Comparison of ENCODE assay signal across 24 mouse cellular contexts in genomic region chr8:125247349-125247748, GRCm38 (mm10).
DNase-seq lines count a peak whose midpoint lies in the region; ATAC-seq lines count a peak whose summit lies in the region.
"Had no signal": no experiment of that assay in that cellular context is flagged by ENCODE, and none has a peak within 500 bp of the region (broad histone marks: within the 10 kb centered on the region; RNA-seq: fewer than 3 reads in every experiment).

No protein-coding gene starts in this region.

- no peak for DNase-seq in limb, embryonic 10.5 days (ENCODE audit: low spot score)
- DNase-seq in 3134 (ENCODE audit: extremely low read depth, insufficient read length, low spot score): peak; percentile 28
- DNase-seq in ES-CJ7 (ENCODE audit: low read depth, low spot score): peak; percentile 39
- DNase-seq in MN1 (ENCODE audit: low spot score): no peak
- DNase-seq: adrenal gland, adult 8-10 months; B cell, adult 2 months; cerebellum, adult 11 months; cerebellum, adult 8-10 months; cerebellum, postnatal 14 days; gastrocnemius, postnatal 36 days; heart, adult 18-20 months; heart, postnatal 10 days; heart, postnatal 4 days had no signal

- no peak overlapping the region for H3K9ac ChIP-seq in limb, embryonic 13.5 days
- H3K9ac ChIP-seq in intestine, embryonic 16.5 days (ENCODE audit: low read depth, low read length): no peak overlapping the region
- H3K9ac ChIP-seq: embryonic facial prominence, embryonic 15.5 days; forebrain, embryonic 15.5 days; hindbrain, embryonic 12.5 days had no signal

- no peak overlapping the region for H3K27ac ChIP-seq in limb, embryonic 13.5 days
- no peak overlapping the region for H3K27ac ChIP-seq in limb, embryonic 10.5 days
- no peak overlapping the region for H3K27ac ChIP-seq in intestine, embryonic 16.5 days (ENCODE audit: low read length)
- H3K27ac ChIP-seq: embryonic facial prominence, embryonic 15.5 days; forebrain, embryonic 15.5 days; hindbrain, embryonic 12.5 days had no signal

- peak; percentile 21; the same call in 1 of the 2 replicates for ATAC-seq in limb, embryonic 13.5 days (ENCODE audit: low FRiP score, low read depth)
- peak; percentile 51; the same call in 1 of the 2 replicates for ATAC-seq in intestine, embryonic 16.5 days
- ATAC-seq in erythroblast, adult 5-6 weeks (replicated peaks; ENCODE audit: low FRiP score, poor library complexity, severe bottlenecking): no peak
- ATAC-seq: CD4-positive, CD25-positive, alpha-beta regulatory T cell, adult 4 months; forebrain, embryonic 15.5 days; hindbrain, embryonic 16.5 days; inflammation-experienced regulatory T-cells, adult 6 months; Patski had no signal

- H3K9me3 ChIP-seq in limb, embryonic 13.5 days: no peaks in the 10 kb centered on the region
- no peaks in the 10 kb centered on the region for H3K9me3 ChIP-seq in limb, embryonic 10.5 days (replicated peaks)
- no peaks in the 10 kb centered on the region for H3K9me3 ChIP-seq in intestine, embryonic 16.5 days (ENCODE audit: control insufficient read depth, low read length)
- H3K9me3 ChIP-seq: embryonic facial prominence, embryonic 15.5 days; forebrain, embryonic 15.5 days; heart, embryonic 10.5 days; hindbrain, embryonic 12.5 days had no signal

- no peaks in the 10 kb centered on the region for H3K36me3 ChIP-seq in limb, embryonic 13.5 days
- H3K36me3 ChIP-seq in limb, embryonic 10.5 days: no peaks in the 10 kb centered on the region
- no peaks in the 10 kb centered on the region for H3K36me3 ChIP-seq in intestine, embryonic 16.5 days (ENCODE audit: control insufficient read depth, insufficient read depth, low read length)
- H3K36me3 ChIP-seq: embryonic facial prominence, embryonic 15.5 days; forebrain, embryonic 15.5 days; heart, embryonic 10.5 days; hindbrain, embryonic 12.5 days had no signal

- H3K4me3 ChIP-seq in limb, embryonic 13.5 days: no peak overlapping the region
- H3K4me3 ChIP-seq in limb, embryonic 10.5 days: no peak overlapping the region
- no peak overlapping the region for H3K4me3 ChIP-seq in intestine, embryonic 16.5 days (ENCODE audit: low read length)
- H3K4me3 ChIP-seq: embryonic facial prominence, embryonic 15.5 days; forebrain, embryonic 15.5 days; heart, embryonic 10.5 days; hindbrain, embryonic 12.5 days had no signal

- no peaks in the 10 kb centered on the region for H3K27me3 ChIP-seq in limb, embryonic 13.5 days
- no peaks in the 10 kb centered on the region for H3K27me3 ChIP-seq in limb, embryonic 10.5 days (ENCODE audit: low read depth, poor library complexity, severe bottlenecking)
- no peaks in the 10 kb centered on the region for H3K27me3 ChIP-seq in intestine, embryonic 16.5 days (replicated peaks; ENCODE audit: control insufficient read depth, insufficient read depth, low read length)
- H3K27me3 ChIP-seq: embryonic facial prominence, embryonic 15.5 days; forebrain, embryonic 15.5 days; hindbrain, embryonic 12.5 days; Patski had no signal

- peaks cover 23% of the 10 kb centered on the region for H3K4me1 ChIP-seq in limb, embryonic 13.5 days
- H3K4me1 ChIP-seq in limb, embryonic 10.5 days: peaks cover 24% of the 10 kb centered on the region
- H3K4me1 ChIP-seq in intestine, embryonic 16.5 days (ENCODE audit: control insufficient read depth, insufficient read depth, low read length): peaks cover 14% of the 10 kb centered on the region

- WGBS in limb, embryonic 13.5 days: 0% methylated on average over 1 of the region's 1 CpGs
- 0% methylated on average over 1 of the region's 1 CpGs for WGBS in limb, embryonic 10.5 days
- 5% methylated on average over 1 of the region's 1 CpGs for WGBS in intestine, embryonic 16.5 days

- no peak overlapping the region for H3K4me2 ChIP-seq in limb, embryonic 13.5 days (replicated peaks)
- H3K4me2 ChIP-seq in intestine, embryonic 16.5 days (ENCODE audit: low read depth, low read length): no peak overlapping the region
- H3K4me2 ChIP-seq: embryonic facial prominence, embryonic 15.5 days; forebrain, embryonic 15.5 days; hindbrain, embryonic 12.5 days had no signal

Comparison
In these comparisons a context has a peak if more than half of its experiments do, and no peak if none do; other contexts are left out.
1. DNase-seq: peak in 3134 (single experiment) and ES-CJ7 (single experiment); none in limb, embryonic 10.5 days (single experiment) and MN1 (single experiment).